Mouse (Mus musculus) heart, adult 2 months (tissue): ENCODE results near the gene 1700030K09Rik.

Source experiments
- CTCF ChIP-seq: fragments of 200-600 bp; IDR thresholded peaks from 2 replicates; pipeline ENCODE4 v1.8.1; 2022; ENCODE audit warnings: antibody characterized with exemption, mild to moderate bottlenecking, moderate library complexity
- EP300 ChIP-seq: fragments of 200-500 bp; IDR thresholded peaks from 2 replicates; pipeline ENCODE4 v1.6.1; 2011; ENCODE audit warnings: low read depth, low read length, control low read depth; ENCODE audit not compliant: insufficient read depth
- POLR2A ChIP-seq: fragments of 200-500 bp; IDR thresholded peaks from 2 replicates; pipeline ENCODE4 v1.6.1; 2011; ENCODE audit warnings: mild to moderate bottlenecking, low read depth, low read length, control low read depth; ENCODE audit not compliant: insufficient read depth

GRCm38 (mm10) chr8:72457806-72458205 is 14.1 kb downstream of the 1700030K09Rik start:
- TF ChIP-seq CTCF (no peak), POLR2A (no peak), EP300 (no peak)
